Mouse (Mus musculus) adrenal gland, postnatal 4 days (tissue): ENCODE measurements at regions not wholly inside any gene's neighbourhood (a gene's known extent, or its start where the extent isn't known, plus 50 kb on each side); places are given as distances from the start of the nearest gene placed in this dataset.

Source experiments
- DNase-seq, 2 experiments: peaks; one replicate each; pipeline ENCODE4 v3.0.0; 2021 to 2022; ENCODE audit warnings: low spot score in 2 of 2, mixed read lengths in 2 of 2

GRCm38 (mm10) chr1:119364901-119365300, 57.1 kb downstream of the Inhbb start:
- no peak for DNase-seq

- DNase-seq: no peak
Observed at GRCm38 (mm10) chr1:119358096-119358495, 64.0 kb downstream of the Inhbb start.

- no peak for DNase-seq
Observed at GRCm38 (mm10) chr1:119356916-119357315, 65.1 kb downstream of the Inhbb start.

GRCm38 (mm10) chr1:119355456-119355855, 66.6 kb downstream of the Inhbb start:
- DNase-seq: no peak

- no peak for DNase-seq
Observed at GRCm38 (mm10) chr1:119351567-119351966, 70.5 kb downstream of the Inhbb start.

- DNase-seq: no peak
Observed at GRCm38 (mm10) chr1:119350846-119351245, 71.2 kb downstream of the Inhbb start.

GRCm38 (mm10) chr1:119350296-119350695, 71.8 kb downstream of the Inhbb start:
- DNase-seq: no peak

GRCm38 (mm10) chr1:119348456-119349208, 73.4 kb downstream of the Inhbb start:
- no peak for DNase-seq

- no peak for DNase-seq
Observed at GRCm38 (mm10) chr1:119347749-119348148, 74.3 kb downstream of the Inhbb start.

GRCm38 (mm10) chr1:119346634-119347155, 75.4 kb downstream of the Inhbb start:
- DNase-seq: no peak

GRCm38 (mm10) chr1:119345115-119345791, 76.8 kb downstream of the Inhbb start:
- no peak for DNase-seq

GRCm38 (mm10) chr1:119344046-119344445, 78.0 kb downstream of the Inhbb start:
- DNase-seq: no peak

GRCm38 (mm10) chr1:119335171-119335570, 86.9 kb downstream of the Inhbb start:
- no peak for DNase-seq

GRCm38 (mm10) chr1:119330751-119331326, 91.2 kb downstream of the Inhbb start:
- no peak for DNase-seq

GRCm38 (mm10) chr1:119329693-119330434, 92.2 kb downstream of the Inhbb start:
- no peak for DNase-seq

- no peak for DNase-seq
Observed at GRCm38 (mm10) chr1:119328921-119329692, 92.9 kb downstream of the Inhbb start.

- no peak for DNase-seq
Observed at GRCm38 (mm10) chr1:119324551-119324950, 97.5 kb downstream of the Inhbb start.

- no peak for DNase-seq
Observed at GRCm38 (mm10) chr1:119322279-119322995, 99.6 kb downstream of the Inhbb start.

- no peak for DNase-seq
Observed at GRCm38 (mm10) chr1:119321799-119322198, 100.2 kb downstream of the Inhbb start.

- no peak for DNase-seq
Observed at GRCm38 (mm10) chr1:119317006-119317405, 105.0 kb downstream of the Inhbb start.
